Mouse (Mus musculus): Measurements from ENCODE around the gene Dmxl2. TPM values are rescaled to one million over a fixed set of nuclear protein-coding genes. Genes with fewer than 3 reads are reported as not detected.
A peak's percentile ranks its signal among the peaks of the same experiment; 100 is the strongest.

Dmxl2 gene
- polyA plus RNA-seq (2015; fragmentation: Nextera tagmentation; extraction: Ambion mirVana): 1.8 and 2.2 TPM in 2 replicates

DNA sequence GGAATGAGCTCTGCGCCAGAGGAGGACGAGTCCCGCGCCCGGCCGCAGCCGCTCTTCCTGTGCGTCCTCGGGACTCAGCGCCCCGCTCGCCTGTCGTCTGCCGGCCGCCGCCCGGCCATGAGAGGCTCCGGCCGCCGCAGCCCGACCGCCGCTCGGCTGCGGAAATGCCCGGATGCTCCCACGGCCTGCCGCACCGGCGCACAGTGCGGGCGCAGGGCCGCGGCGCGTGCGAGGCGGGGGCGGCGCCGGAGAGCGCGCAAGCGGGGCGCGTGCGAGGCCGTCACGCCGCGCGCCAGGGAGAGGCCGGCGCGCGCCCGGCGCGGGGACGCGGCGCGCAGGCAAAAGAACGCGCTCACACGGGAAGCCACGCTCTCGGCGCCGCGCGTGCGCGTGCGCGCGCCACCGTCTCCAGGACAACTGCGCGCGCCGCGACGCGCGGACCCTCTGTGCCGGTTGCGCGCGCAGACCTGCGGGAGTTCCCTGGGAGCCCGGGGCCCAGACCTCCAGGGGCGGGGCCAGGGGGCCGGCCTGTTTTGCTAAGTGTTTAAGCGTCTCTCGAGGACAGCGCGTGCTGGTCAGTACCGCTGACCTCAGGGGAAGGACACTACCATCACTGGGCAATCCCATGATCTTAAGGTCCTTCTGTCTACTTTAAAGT lies at the start of gene Dmxl2:
Dmxl2 (minus strand) TSS at position 174 of the 658 bp plus-strand sequence.
- TF ChIP-seq EP300 (optimal IDR thresholded peaks at IDR 0.05) (no peak), CTCF (IDR thresholded peaks at IDR 0.05; ENCODE audit: low read depth) (no peak)
- peak; percentile 84 for DNase-seq (ENCODE audit: low spot score)
- peak; percentile 95 for ATAC-seq (ENCODE audit: low FRiP score, low TSS enrichment)

DNA sequence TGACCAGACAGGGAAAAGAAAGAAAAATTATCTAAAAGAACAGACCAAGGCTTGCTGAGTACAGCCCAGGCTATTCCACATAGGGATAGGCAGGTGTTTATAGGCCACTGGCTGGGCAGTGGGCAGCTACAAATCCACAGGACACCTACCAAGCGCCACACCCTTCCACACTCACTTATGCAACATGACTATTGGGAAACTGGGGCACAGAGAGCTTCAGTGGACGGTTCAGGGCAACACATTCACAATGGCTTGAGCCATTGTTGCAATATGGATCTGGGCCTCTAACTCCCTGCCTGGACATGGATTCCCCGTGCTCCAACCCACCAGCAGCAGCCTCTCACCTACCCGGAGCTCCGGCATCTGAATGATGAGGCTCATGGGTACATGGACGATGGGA lies 48.0 kb upstream of the Dmxl2 start:
- WGBS: 92% methylated on average over 6 of the region's 6 CpGs
- TF ChIP-seq EP300 (optimal IDR thresholded peaks at IDR 0.05) (no peak), CTCF (IDR thresholded peaks at IDR 0.05; ENCODE audit: low read depth) (no peak)
- ATAC-seq (ENCODE audit: low FRiP score, low TSS enrichment): no peak
- H3K27me3 ChIP-seq (ENCODE audit: control insufficient read depth, insufficient read depth, low read length): no peaks in the 10 kb centered on the region
- H3K9me3 ChIP-seq (ENCODE audit: control insufficient read depth, low read length): no peaks in the 10 kb centered on the region
- H3K4me2 ChIP-seq (replicated peaks; ENCODE audit: low read depth): no peak overlapping the region
- H3K9ac ChIP-seq (ENCODE audit: low read length): no peak overlapping the region
- no peak overlapping the region for H3K27ac ChIP-seq (replicated peaks)
- DNase-seq (ENCODE audit: low spot score): no peak
- no peak overlapping the region for H3K4me3 ChIP-seq (ENCODE audit: low read depth, low read length)
- no peaks in the 10 kb centered on the region for H3K36me3 ChIP-seq (ENCODE audit: control insufficient read depth, insufficient read depth, low read length)
- no peaks in the 10 kb centered on the region for H3K4me1 ChIP-seq (replicated peaks; ENCODE audit: control insufficient read depth, insufficient read depth)

More for the DNA sequence above, at the start of gene Dmxl2:
- peak within 1 kb of the TSS; percentile 72 for H3K4me3 ChIP-seq (ENCODE audit: low read depth, low read length)
- H3K4me1 ChIP-seq (replicated peaks; ENCODE audit: control insufficient read depth, insufficient read depth): no peaks in the 10 kb centered on the region
- H3K36me3 ChIP-seq (ENCODE audit: control insufficient read depth, insufficient read depth, low read length): no peaks in the 10 kb centered on the region
- H3K9me3 ChIP-seq (ENCODE audit: control insufficient read depth, low read length): no peaks in the 10 kb centered on the region
- peak within 1 kb of the TSS; percentile 67 for H3K9ac ChIP-seq (ENCODE audit: low read length)
- under 1% methylated on average over 67 of the region's 99 CpGs for WGBS
- no peaks in the 10 kb centered on the region for H3K27me3 ChIP-seq (ENCODE audit: control insufficient read depth, insufficient read depth, low read length)
- peak within 1 kb of the TSS; percentile 99 for H3K4me2 ChIP-seq (replicated peaks; ENCODE audit: low read depth)
- peak within 1 kb of the TSS; percentile 30; the same call in 1 of the 2 replicates for H3K27ac ChIP-seq (replicated peaks)

DNA sequence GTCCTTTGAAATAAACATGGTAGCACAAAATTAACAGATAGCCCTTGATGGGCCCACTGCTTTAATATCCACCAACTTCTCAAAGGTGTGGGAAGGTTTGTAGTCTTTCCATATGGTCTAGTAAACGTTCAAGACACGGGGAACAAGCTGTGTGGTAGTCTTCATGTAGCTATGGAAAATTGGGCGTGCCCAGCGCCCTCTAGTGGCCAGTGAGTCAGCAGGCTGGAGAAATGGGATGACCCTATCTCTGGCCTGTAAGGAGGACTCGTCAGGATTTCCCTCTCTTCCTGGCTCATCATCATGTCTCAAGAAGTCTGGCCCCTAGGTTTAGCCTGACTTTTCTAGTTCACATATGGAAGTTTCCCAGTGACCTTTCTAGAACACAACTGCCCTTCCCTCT lies 46.1 kb upstream of the Dmxl2 start:
- peak; percentile 80 for TF ChIP-seq CTCF (IDR thresholded peaks at IDR 0.05; ENCODE audit: low read depth)
- no peak for TF ChIP-seq EP300 (optimal IDR thresholded peaks at IDR 0.05)
- no peak overlapping the region for H3K4me3 ChIP-seq (ENCODE audit: low read depth, low read length)
- H3K4me1 ChIP-seq (replicated peaks; ENCODE audit: control insufficient read depth, insufficient read depth): no peaks in the 10 kb centered on the region
- no peaks in the 10 kb centered on the region for H3K27me3 ChIP-seq (ENCODE audit: control insufficient read depth, insufficient read depth, low read length)
- no peak overlapping the region for H3K4me2 ChIP-seq (replicated peaks; ENCODE audit: low read depth)
- H3K27ac ChIP-seq (replicated peaks): no peak overlapping the region
- DNase-seq (ENCODE audit: low spot score): peak; percentile 59
- no peaks in the 10 kb centered on the region for H3K9me3 ChIP-seq (ENCODE audit: control insufficient read depth, low read length)
- 11% methylated on average over 5 of the region's 5 CpGs for WGBS
- no peak for ATAC-seq (ENCODE audit: low FRiP score, low TSS enrichment)
- no peak overlapping the region for H3K9ac ChIP-seq (ENCODE audit: low read length)
- no peaks in the 10 kb centered on the region for H3K36me3 ChIP-seq (ENCODE audit: control insufficient read depth, insufficient read depth, low read length)

DNA sequence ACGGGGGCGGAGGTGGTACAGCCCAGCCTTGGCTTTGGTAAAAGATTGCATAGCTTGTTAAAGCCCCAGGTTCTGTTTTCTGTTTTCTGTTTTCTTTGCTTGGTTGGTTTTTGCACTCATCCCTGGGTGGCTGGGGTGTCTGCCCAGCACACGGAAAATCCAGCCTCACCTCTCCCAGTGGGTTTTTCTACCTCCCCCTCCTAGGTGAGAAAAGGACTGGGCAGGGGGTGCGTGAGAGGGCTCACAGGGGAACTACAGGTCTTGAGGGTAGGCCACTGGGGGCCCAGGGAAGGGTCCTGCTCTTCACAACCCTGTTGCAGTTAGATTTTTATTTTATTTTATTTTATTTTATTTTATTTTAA lies 43.5 kb upstream of the Dmxl2 start:
- no peak overlapping the region for H3K9ac ChIP-seq (ENCODE audit: low read length)
- no peaks in the 10 kb centered on the region for H3K9me3 ChIP-seq (ENCODE audit: control insufficient read depth, low read length)
- H3K4me3 ChIP-seq (ENCODE audit: low read depth, low read length): no peak overlapping the region
- H3K36me3 ChIP-seq (ENCODE audit: control insufficient read depth, insufficient read depth, low read length): no peaks in the 10 kb centered on the region
- DNase-seq (ENCODE audit: low spot score): no peak
- no peaks in the 10 kb centered on the region for H3K4me1 ChIP-seq (replicated peaks; ENCODE audit: control insufficient read depth, insufficient read depth)
- WGBS: 89% methylated on average over 4 of the region's 4 CpGs
- no peak overlapping the region for H3K4me2 ChIP-seq (replicated peaks; ENCODE audit: low read depth)
- no peak for ATAC-seq (ENCODE audit: low FRiP score, low TSS enrichment)
- TF ChIP-seq CTCF (IDR thresholded peaks at IDR 0.05; ENCODE audit: low read depth) (no peak), EP300 (optimal IDR thresholded peaks at IDR 0.05) (no peak)
- no peaks in the 10 kb centered on the region for H3K27me3 ChIP-seq (ENCODE audit: control insufficient read depth, insufficient read depth, low read length)
- no peak overlapping the region for H3K27ac ChIP-seq (replicated peaks)

DNA sequence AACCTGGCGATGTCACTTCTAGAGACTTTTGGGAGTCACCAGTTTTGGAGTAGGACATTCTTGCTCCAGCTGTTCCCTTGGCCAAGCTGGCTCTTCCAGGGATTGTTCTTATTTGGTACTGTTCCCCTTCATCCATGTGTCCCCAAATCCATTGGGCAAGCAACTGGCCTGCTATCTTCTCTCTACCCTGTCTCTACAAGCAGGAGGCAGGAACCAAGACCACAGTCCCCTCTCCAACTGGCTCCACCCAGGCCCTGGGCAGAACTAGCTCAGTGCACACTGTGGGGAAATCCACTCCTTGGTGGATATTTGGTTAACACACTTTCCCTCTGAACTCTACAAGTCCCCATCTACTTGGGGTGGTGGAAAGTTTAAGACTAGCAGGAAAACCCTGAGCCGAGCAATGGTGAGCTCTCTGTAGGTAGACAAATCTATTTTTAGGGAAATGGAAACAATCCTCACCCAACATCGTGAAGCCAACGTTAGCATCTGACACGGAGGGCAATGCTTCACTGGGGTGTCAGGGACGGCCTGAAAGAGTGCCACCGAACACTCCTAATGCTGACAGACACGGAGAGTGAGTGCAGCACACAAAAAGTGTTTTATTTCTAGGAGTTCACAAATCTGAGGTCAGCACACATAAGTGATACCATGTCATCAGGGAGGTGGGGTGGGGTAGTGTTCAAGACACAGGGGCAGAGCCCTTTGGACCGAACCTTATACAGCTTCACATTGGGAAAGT lies 43.0 kb upstream of the Dmxl2 start:
- 79% methylated on average over 9 of the region's 9 CpGs for WGBS
- Histone ChIP-seq H3K4me1 (replicated peaks; ENCODE audit: control insufficient read depth, insufficient read depth) (no peaks in the 10 kb centered on the region), H3K9me3 (ENCODE audit: control insufficient read depth, low read length) (no peaks in the 10 kb centered on the region), H3K4me3 (ENCODE audit: low read depth, low read length) (no peak overlapping the region), H3K27ac (replicated peaks) (no peak overlapping the region), H3K9ac (ENCODE audit: low read length) (no peak overlapping the region), H3K36me3 (ENCODE audit: control insufficient read depth, insufficient read depth, low read length) (no peaks in the 10 kb centered on the region), H3K27me3 (ENCODE audit: control insufficient read depth, insufficient read depth, low read length) (no peaks in the 10 kb centered on the region), H3K4me2 (replicated peaks; ENCODE audit: low read depth) (no peak overlapping the region)
- DNase-seq (ENCODE audit: low spot score) (no peak), ATAC-seq (ENCODE audit: low FRiP score, low TSS enrichment) (no peak)
- no peak for TF ChIP-seq CTCF (IDR thresholded peaks at IDR 0.05; ENCODE audit: low read depth)
- no peak for TF ChIP-seq EP300 (optimal IDR thresholded peaks at IDR 0.05)

DNA sequence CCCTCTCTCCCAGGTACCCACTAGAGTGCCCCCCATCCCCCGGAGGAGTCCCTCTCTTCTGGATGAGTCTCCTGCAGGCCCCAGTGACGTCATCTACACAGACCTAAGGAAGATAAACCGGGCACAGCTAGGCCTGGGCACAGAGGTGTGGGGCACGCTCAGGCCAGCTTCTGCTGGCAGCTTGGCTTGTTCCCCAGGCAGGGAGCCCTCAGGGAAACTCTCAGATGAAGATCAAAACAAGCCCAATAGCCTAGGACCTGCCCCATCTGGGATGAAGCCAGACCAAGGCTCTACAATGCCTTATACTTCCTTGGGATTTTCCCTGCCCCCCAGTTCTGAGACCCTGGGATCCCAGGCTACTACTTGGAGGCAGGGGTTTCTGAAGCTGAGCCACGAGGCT lies 39.4 kb upstream of the Dmxl2 start:
- Histone ChIP-seq H3K36me3 (ENCODE audit: control insufficient read depth, insufficient read depth, low read length) (no peaks in the 10 kb centered on the region), H3K4me2 (replicated peaks; ENCODE audit: low read depth) (no peak overlapping the region), H3K27me3 (ENCODE audit: control insufficient read depth, insufficient read depth, low read length) (no peaks in the 10 kb centered on the region), H3K9me3 (ENCODE audit: control insufficient read depth, low read length) (no peaks in the 10 kb centered on the region), H3K27ac (replicated peaks) (no peak overlapping the region), H3K4me3 (ENCODE audit: low read depth, low read length) (no peak overlapping the region), H3K4me1 (replicated peaks; ENCODE audit: control insufficient read depth, insufficient read depth) (no peaks in the 10 kb centered on the region), H3K9ac (ENCODE audit: low read length) (no peak overlapping the region)
- ATAC-seq (ENCODE audit: low FRiP score, low TSS enrichment) (no peak), DNase-seq (ENCODE audit: low spot score) (no peak)
- TF ChIP-seq EP300 (optimal IDR thresholded peaks at IDR 0.05) (no peak), CTCF (IDR thresholded peaks at IDR 0.05; ENCODE audit: low read depth) (no peak)
- 63% methylated on average over 5 of the region's 5 CpGs for WGBS

Data from stomach, postnatal 0 days (tissue).